Mouse (Mus musculus) liver, adult (tissue): ENCODE results near the gene Trappc1.

Experiments
- GATA4 ChIP-seq: IDR thresholded peaks from 2 replicates; pipeline ENCODE4 v1.6.1; 2014; ENCODE audit warnings: mild to moderate bottlenecking, low read length; ENCODE audit not compliant: insufficient replicate concordance

The Trappc1 gene

GRCm38 (mm10) chr11:69323667-69324111 lies at the start of gene Trappc1, which contains the start of gene Cntrob:
Trappc1 (plus strand) TSS chr11:69323980.
Cntrob (minus strand) TSS chr11:69323775.
- no peak for TF ChIP-seq GATA4

DNA sequence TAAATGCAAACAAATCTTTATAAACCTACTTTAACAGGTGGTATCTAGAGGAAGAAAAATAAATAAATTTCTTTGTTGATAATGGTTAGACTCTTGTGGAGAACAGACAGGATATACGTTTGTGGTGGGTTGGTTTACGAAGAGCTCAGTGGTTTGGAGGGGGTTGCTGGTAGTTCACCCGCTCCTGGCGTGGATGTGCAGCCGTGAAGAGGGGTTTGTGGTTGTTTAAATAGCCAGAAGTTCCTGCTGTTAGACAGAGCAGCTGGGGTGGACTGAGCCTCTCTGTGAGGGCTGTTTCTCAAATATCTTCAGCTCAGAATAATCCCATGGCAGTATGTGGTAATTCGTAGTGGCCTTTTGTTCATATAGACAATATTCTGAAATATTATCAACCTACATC lies 48.1 kb upstream of the Trappc1 start:
- no peak for TF ChIP-seq GATA4

- no peak for TF ChIP-seq GATA4
These were observed 47.7 kb upstream of the Trappc1 start for GRCm38 (mm10) chr11:69276081-69276480.

- TF ChIP-seq GATA4: no peak
These were observed 46.5 kb upstream of the Trappc1 start for GRCm38 (mm10) chr11:69277267-69277666.

GRCm38 (mm10) chr11:69291111-69291510 lies 32.7 kb upstream of the Trappc1 start:
- no peak for TF ChIP-seq GATA4

DNA sequence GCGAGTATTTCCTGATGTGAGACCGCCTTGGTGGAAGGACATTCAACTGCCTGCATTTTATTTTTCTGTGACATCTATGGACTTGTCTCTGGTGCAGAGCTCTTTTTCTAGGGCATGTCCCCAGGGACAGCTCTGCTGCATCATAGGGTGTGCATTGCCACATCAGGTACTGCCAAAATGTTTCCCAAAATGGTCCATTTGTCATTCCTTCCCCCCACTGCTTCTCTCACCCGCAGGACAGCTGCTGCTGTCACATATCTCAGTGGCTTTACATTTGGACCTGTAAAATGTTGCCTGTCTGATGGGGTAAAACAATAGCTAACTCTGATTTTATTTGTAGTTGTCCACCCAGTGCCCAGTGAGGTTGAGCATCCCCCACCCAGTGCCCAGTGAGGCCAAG lies 28.5 kb upstream of the Trappc1 start:
- no peak for TF ChIP-seq GATA4

DNA sequence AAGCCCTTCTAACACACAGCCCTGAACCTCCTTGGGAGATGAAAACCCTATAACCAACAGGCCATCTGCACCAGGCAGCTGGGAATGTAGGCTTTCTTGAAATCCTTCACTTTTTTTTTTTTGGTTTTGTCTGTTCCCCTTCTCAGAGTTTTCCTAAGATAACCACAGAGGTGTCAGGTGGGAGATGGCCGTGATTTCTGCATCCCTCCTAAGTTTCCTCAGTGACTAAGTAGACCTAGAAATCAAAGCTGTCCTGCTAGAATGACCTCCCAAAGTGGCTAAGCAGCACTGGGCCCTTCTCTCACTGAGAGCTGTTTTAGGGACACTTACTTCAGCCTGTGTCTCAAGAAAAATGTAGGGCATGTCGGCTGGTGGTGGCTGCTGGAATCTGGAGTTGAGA lies 26.0 kb upstream of the Trappc1 start:
- no peak for TF ChIP-seq GATA4

- no peak for TF ChIP-seq GATA4
These were observed 25.5 kb upstream of the Trappc1 start for GRCm38 (mm10) chr11:69298231-69298630.

GRCm38 (mm10) chr11:69302817-69303216 lies 21.0 kb upstream of the Trappc1 start:
- TF ChIP-seq GATA4: no peak

- TF ChIP-seq GATA4: no peak
These were observed 18.5 kb upstream of the Trappc1 start for GRCm38 (mm10) chr11:69305291-69305690.

- no peak for TF ChIP-seq GATA4
These were observed 17.7 kb upstream of the Trappc1 start for GRCm38 (mm10) chr11:69306039-69306438.

GRCm38 (mm10) chr11:69311266-69311665 lies 12.5 kb upstream of the Trappc1 start:
- TF ChIP-seq GATA4: no peak

- TF ChIP-seq GATA4: no peak
These were observed 7.4 kb upstream of the Trappc1 start for GRCm38 (mm10) chr11:69316361-69316760.

- no peak for TF ChIP-seq GATA4
These were observed 2.2 kb upstream of the Trappc1 start for GRCm38 (mm10) chr11:69321580-69321979.

DNA sequence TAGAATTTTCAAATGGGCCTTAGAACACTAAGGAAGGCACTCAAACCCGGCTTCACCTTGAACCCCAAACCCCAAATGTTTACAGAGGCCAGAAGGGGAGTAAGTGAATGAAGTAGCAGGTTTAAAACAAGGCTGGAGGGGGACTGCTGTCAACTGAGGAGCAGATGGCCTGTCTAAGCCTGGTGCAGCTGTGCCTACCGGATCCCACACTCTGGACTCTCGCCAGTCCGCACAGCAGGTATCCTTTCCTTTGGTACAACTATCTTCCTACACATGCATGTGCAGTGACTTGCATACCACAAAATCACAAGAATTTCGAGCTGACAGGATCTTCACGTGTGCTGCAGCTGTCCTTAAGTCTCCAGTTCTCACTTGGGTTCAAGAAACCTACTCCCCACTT lies 1.8 kb upstream of the Trappc1 start:
- no peak for TF ChIP-seq GATA4

- no peak for TF ChIP-seq GATA4
These were observed 898 bp upstream of the Trappc1 start for GRCm38 (mm10) chr11:69322693-69323471.

DNA sequence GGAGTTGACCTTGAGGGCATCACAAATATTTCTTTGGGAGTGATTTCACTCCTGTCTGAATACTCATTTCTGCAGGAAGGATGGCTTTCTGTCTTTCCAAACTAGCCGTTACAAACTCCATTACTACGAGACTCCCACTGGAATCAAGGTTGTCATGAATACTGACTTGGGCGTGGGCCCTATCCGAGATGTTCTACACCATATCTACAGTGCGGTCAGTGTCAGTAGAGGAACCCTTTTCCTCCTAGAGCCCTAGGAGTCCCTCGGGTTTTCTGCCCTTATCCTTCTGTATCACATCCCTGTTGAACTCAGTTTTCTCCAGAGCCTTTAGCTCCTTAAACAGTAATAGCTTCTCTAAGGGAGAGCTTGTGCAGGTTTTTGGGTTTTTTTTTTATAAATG lies 969 bp downstream of the Trappc1 start:
- no peak for TF ChIP-seq GATA4

- no peak for TF ChIP-seq GATA4
These were observed 2.0 kb downstream of the Trappc1 start, which contains the start of gene Kcnab3 for GRCm38 (mm10) chr11:69325628-69326407. Kcnab3 (plus strand) TSS chr11:69326258.
